Mouse (Mus musculus): Measurements from ENCODE around the gene Gm5934. TPM values are rescaled to one million over a fixed set of nuclear protein-coding genes. Genes with fewer than 3 reads are reported as not detected.

Gene Gm5934
- polyA plus RNA-seq (2014; fragmentation: Illumina TruSeq; extraction: RNeasy Lipid Tissue Mini Kit (QIAGEN cat#74804); ENCODE audit: low read depth, low replicate concordance) = not detected

GRCm38 (mm10) chrX:24500660-24501059 lies at the start of gene Gm5934:
Gm5934 (minus strand) TSS chrX:24500760.

Other genes starting within 250 kb of the Gm5934 start
- not detected for gene Gm4297, start 74.1 kb upstream of the Gm5934 start, polyA plus RNA-seq (2014; fragmentation: Illumina TruSeq; extraction: RNeasy Lipid Tissue Mini Kit (QIAGEN cat#74804); ENCODE audit: low read depth, low replicate concordance)